8 mouse cellular contexts compared by ENCODE assay signal in the genomic region with DNA sequence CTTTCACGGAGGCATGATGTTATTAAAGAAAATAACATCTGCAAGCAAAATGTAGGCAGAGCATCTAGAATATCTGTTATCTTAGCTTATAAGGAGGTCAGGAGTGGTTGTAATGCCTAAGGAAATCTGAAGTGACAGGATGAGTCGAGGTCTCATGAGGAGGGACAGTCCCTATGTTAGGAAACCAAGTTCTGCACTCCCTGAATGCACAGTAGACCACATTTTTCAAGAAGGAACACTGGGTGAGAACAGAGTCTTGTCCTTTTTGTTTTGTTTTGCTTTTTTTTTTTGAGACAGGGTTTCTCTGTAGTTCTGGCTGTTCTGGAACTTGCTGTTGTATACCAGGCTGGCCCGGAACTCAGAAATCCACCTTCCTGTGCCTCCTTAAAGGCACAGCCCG. TPM values are rescaled to one million over a fixed set of nuclear protein-coding genes. Genes with fewer than 3 reads are reported as not detected.
DNase-seq lines count a peak whose midpoint lies in the region; ATAC-seq and TF ChIP-seq lines count a peak whose summit lies in the region.

No protein-coding gene starts in this region.

- peak overlapping the region; percentile 97 for H3K27ac ChIP-seq in gastrocnemius, adult 2 months
- peak overlapping the region; percentile 97 for H3K27ac ChIP-seq in forebrain, embryonic 15.5 days (replicated peaks)
- H3K27ac ChIP-seq in liver, embryonic 16.5 days (ENCODE audit: low read length), result no peak overlapping the region; the same call in 1 of the 2 replicates

- peaks cover 60% of the 10 kb centered on the region for H3K79me3 ChIP-seq in C2C12 (ENCODE audit: low read depth)

- no peak for ATAC-seq in forebrain, embryonic 15.5 days (replicated peaks)
- no peak for ATAC-seq in liver, embryonic 16.5 days (ENCODE audit: low read depth)

- H3K4me2 ChIP-seq in forebrain, embryonic 15.5 days (replicated peaks), result peak overlapping the region; percentile 70
- peak overlapping the region; percentile 88 for H3K4me2 ChIP-seq in liver, embryonic 16.5 days (ENCODE audit: low read depth, low read length)

- no peaks in the 10 kb centered on the region for H3K27me3 ChIP-seq in C2C12 (ENCODE audit: control insufficient read depth, insufficient read depth, insufficient read length)
- H3K27me3 ChIP-seq in forebrain, embryonic 15.5 days, result no peaks in the 10 kb centered on the region
- H3K27me3 ChIP-seq in liver, embryonic 16.5 days (ENCODE audit: control insufficient read depth, insufficient read depth, low read depth, low read length), result no peaks in the 10 kb centered on the region

- H3K4me1 ChIP-seq in forebrain, embryonic 15.5 days, result peaks cover 31% of the 10 kb centered on the region
- H3K4me1 ChIP-seq in liver, embryonic 16.5 days (ENCODE audit: control insufficient read depth, low read depth, low read length), result peaks cover 17% of the 10 kb centered on the region

- DNase-seq in gastrocnemius, adult 2 months, result no peak
- no peak for DNase-seq in gastrocnemius, postnatal 10 days
- DNase-seq in ovary, postnatal 14 days (ENCODE audit: low spot score), result no peak
- no peak for DNase-seq in gastrocnemius, postnatal 14 days
- no peak for DNase-seq in gastrocnemius, postnatal 25 days

- peaks cover 3% of the 10 kb centered on the region for H3K36me3 ChIP-seq in C2C12 (ENCODE audit: control insufficient read depth, insufficient read depth)
- no peaks in the 10 kb centered on the region for H3K36me3 ChIP-seq in forebrain, embryonic 15.5 days
- H3K36me3 ChIP-seq in liver, embryonic 16.5 days (ENCODE audit: control insufficient read depth, insufficient read depth), result no peaks in the 10 kb centered on the region

- intact Hi-C loops in gastrocnemius, adult 2 months (cut with DNase I), result loop anchor here (2.0 kb wide), 1 partner anchor 18 kb away; no protein-coding TSS in a partner anchor
- intact Hi-C loops in gastrocnemius, postnatal 14 days (cut with DNase I; ENCODE audit: low total_unique reads), result no loop called here

- peak overlapping the region; percentile 96 for H3K4me3 ChIP-seq in gastrocnemius, adult 2 months
- H3K4me3 ChIP-seq in C2C12 (ENCODE audit: insufficient read depth, poor library complexity, severe bottlenecking), result peak overlapping the region; percentile 74
- H3K4me3 ChIP-seq in forebrain, embryonic 15.5 days, result peak overlapping the region; percentile 84
- H3K4me3 ChIP-seq in liver, embryonic 16.5 days (ENCODE audit: low read depth, low read length), result peak overlapping the region; percentile 94

- H3K9ac ChIP-seq in forebrain, embryonic 15.5 days (replicated peaks), result peak overlapping the region; percentile 93
- H3K9ac ChIP-seq in liver, embryonic 16.5 days (ENCODE audit: low read depth, low read length), result peak overlapping the region; percentile 93

- 29% methylated on average over 4 of the region's 4 CpGs for WGBS in forebrain, embryonic 15.5 days
- 18% methylated on average over 4 of the region's 4 CpGs for WGBS in liver, embryonic 16.5 days (ENCODE audit: insufficient replicate concordance)

- TF ChIP-seq CTCF in gastrocnemius, adult 2 months (IDR thresholded peaks at IDR 0.05), result no peak
- no peak for TF ChIP-seq CTCF in C2C12 (IDR thresholded peaks at IDR 0.05; ENCODE audit: control insufficient read depth, insufficient read depth, insufficient read length)

- H3K9me3 ChIP-seq in forebrain, embryonic 15.5 days, result no peaks in the 10 kb centered on the region
- H3K9me3 ChIP-seq in liver, embryonic 16.5 days (replicated peaks; ENCODE audit: control insufficient read depth, low read length), result no peaks in the 10 kb centered on the region

- H3ac ChIP-seq in C2C12 (ENCODE audit: control insufficient read depth, insufficient read length, low read depth), result no peak overlapping the region

- H3K79me2 ChIP-seq in C2C12 (ENCODE audit: control insufficient read depth, insufficient read depth), result peaks cover 66% of the 10 kb centered on the region

TF ChIP-seq in C2C12, 6 proteins besides CTCF, POLR2A, EP300 and RAD21:
- TF ChIP-seq MYOD1 (IDR thresholded peaks at IDR 0.05; ENCODE audit: control insufficient read depth, insufficient read length, low read depth), result no peak
- no peak for TF ChIP-seq MAX (IDR thresholded peaks at IDR 0.05)
- no peak for TF ChIP-seq FOSL1 (IDR thresholded peaks at IDR 0.05; ENCODE audit: insufficient read depth, low read length, poor library complexity, severe bottlenecking)
- TF ChIP-seq USF1 (IDR thresholded peaks at IDR 0.05; ENCODE audit: low read depth), result no peak
- no peak for TF ChIP-seq CEBPB (IDR thresholded peaks at IDR 0.05; ENCODE audit: low read depth)
- TF ChIP-seq MYOG (IDR thresholded peaks at IDR 0.05; ENCODE audit: control insufficient read depth, extremely low read depth, insufficient read length), result no peak
TF ChIP-seq in C2C12: peak in this region for 0.

RNA-seq across cellular contexts. Expression of a gene that starts 1.7 kb away (rescaled TPM):
- total RNA-seq in gastrocnemius, adult 2 months (2021), result 10 to 100 TPM; 23.5 to 28.0 TPM
- 10 to 100 TPM; 28.0 to 31.9 TPM for total RNA-seq in gastrocnemius, postnatal 10 days (2021)
- polyA plus RNA-seq in C2C12 (2012; fragmentation: generic; extraction: Trizol), result 6.5 TPM
- polyA plus RNA-seq in forebrain, embryonic 15.5 days (2015; fragmentation: Nextera tagmentation; extraction: Ambion mirVana), result 68.6 and 77.3 TPM in 2 replicates
- polyA plus RNA-seq in liver, embryonic 16.5 days (2015; fragmentation: Nextera tagmentation; extraction: Ambion mirVana), result 11.4 and 12.5 TPM in 2 replicates
- 10 to 100 TPM; 19.5 to 21.1 TPM for total RNA-seq in gastrocnemius, postnatal 14 days (2021)
- 10 to 100 TPM; 18.8 to 21.9 TPM for total RNA-seq in gastrocnemius, postnatal 25 days (2021)
